Mouse (Mus musculus) gastrocnemius, postnatal 4 days (tissue): Measurements from ENCODE around the gene Cbl. TPM values are rescaled to one million over a fixed set of nuclear protein-coding genes. Genes with fewer than 3 reads are reported as not detected.
A peak's percentile ranks its signal among the peaks of the same experiment; 100 is the strongest.

Source experiments
- DNase-seq, 2 experiments: peaks; one replicate each; pipeline ENCODE4 v3.0.0; 2021 to 2022; ENCODE audit warnings: low spot score in 2 of 2, mixed read lengths in 2 of 2
- total RNA-seq, 2 experiments: library from RNA; stranded (reverse); gene quantifications; 2 replicates each; pipeline ENCODE4 v1.2.3; 2021

The Cbl gene
- total RNA-seq, 2 experiments from 2014 or later = 25.4 to 28.7 TPM

GRCm38 (mm10) chr9:44107557-44108179 is 126.2 kb downstream of the Cbl start:
- peak in 1 of 2 experiments; percentile 66 for DNase-seq

GRCm38 (mm10) chr9:44107110-44107509 is 126.7 kb downstream of the Cbl start, which contains the start of gene C1qtnf5:
C1qtnf5 (plus strand) TSS chr9:44107245.
- peak; percentile 83 to 92 for DNase-seq

GRCm38 (mm10) chr9:44106596-44106995 is 127.3 kb downstream of the Cbl start:
- no peak for DNase-seq

GRCm38 (mm10) chr9:44106182-44106581 is 127.7 kb downstream of the Cbl start:
- no peak for DNase-seq

- DNase-seq = no peak
Measured at GRCm38 (mm10) chr9:44105781-44106180, 128.1 kb downstream of the Cbl start.

GRCm38 (mm10) chr9:44104881-44105280 is 129.0 kb downstream of the Cbl start:
- DNase-seq = no peak

GRCm38 (mm10) chr9:44101490-44101889 is 132.4 kb downstream of the Cbl start, which contains the start of gene Mfrp:
Mfrp (plus strand) TSS chr9:44101729.
- DNase-seq = no peak

- DNase-seq = no peak
Measured at GRCm38 (mm10) chr9:44096536-44096935, 137.3 kb downstream of the Cbl start.

- DNase-seq = no peak
Measured at GRCm38 (mm10) chr9:44095781-44096180, 138.1 kb downstream of the Cbl start.

GRCm38 (mm10) chr9:44094737-44095136 is 139.1 kb downstream of the Cbl start:
- DNase-seq = no peak

GRCm38 (mm10) chr9:44093612-44094503 is 140.0 kb downstream of the Cbl start:
- DNase-seq = peak in 1 of 2 experiments; percentile 76

Other genes starting within 250 kb of the Cbl start
- 10 to 100 TPM; 21.7 to 33.0 TPM for gene Thy1, start 190.7 kb downstream of the Cbl start, total RNA-seq
- 100 to 1,000 TPM in 1 of 2 experiments, 10 to 100 TPM in 1; 96.7 to 121 TPM for gene Usp2, start 167.0 kb downstream of the Cbl start, total RNA-seq
- gene Mfrp, start 132.3 kb downstream of the Cbl start, total RNA-seq = not detected
- 10 to 100 TPM; 12.9 to 15.0 TPM for gene C1qtnf5, start 126.8 kb downstream of the Cbl start, total RNA-seq
- gene Gm49380, start 120.5 kb downstream of the Cbl start, total RNA-seq = under 1 TPM in 1 of 2 experiments, not detected in 1; 0.10 TPM
- 10 to 100 TPM; 22.0 to 22.9 TPM for gene Rnf26, start 120.5 kb downstream of the Cbl start, total RNA-seq
- gene Mcam, start 99.6 kb downstream of the Cbl start, total RNA-seq = 100 to 1,000 TPM; 156 to 169 TPM
- gene Ccdc153, start 6.6 kb upstream of the Cbl start, total RNA-seq = not detected
- under 1 TPM; 0.37 to 0.39 TPM for gene Pdzd3, start 17.4 kb upstream of the Cbl start, total RNA-seq
- 10 to 100 TPM; 22.7 to 23.0 TPM for gene Nlrx1, start 34.5 kb upstream of the Cbl start, total RNA-seq
- gene Abcg4, start 54.6 kb upstream of the Cbl start, total RNA-seq = 1 to 10 TPM; 1.5 TPM
- 10 to 100 TPM; 11.2 to 13.7 TPM for gene Hinfp, start 71.6 kb upstream of the Cbl start, total RNA-seq
- gene C2cd2l, start 86.2 kb upstream of the Cbl start, total RNA-seq = 10 to 100 TPM; 10.5 to 12.8 TPM
- 10 to 100 TPM; 18.4 to 18.8 TPM for gene Dpagt1, start 92.0 kb upstream of the Cbl start, total RNA-seq
- gene H2afx, start 100.6 kb upstream of the Cbl start, total RNA-seq = 10 to 100 TPM; 80.5 to 93.0 TPM
- gene Hmbs, start 110.2 kb upstream of the Cbl start, total RNA-seq = 10 to 100 TPM; 33.7 to 34.0 TPM
- gene Vps11, start 127.6 kb upstream of the Cbl start, total RNA-seq = 10 to 100 TPM; 25.4 to 27.9 TPM
- 10 to 100 TPM; 49.2 to 51.3 TPM for gene Hyou1, start 145.4 kb upstream of the Cbl start, total RNA-seq
- 10 to 100 TPM; 58.2 to 68.3 TPM for gene Slc37a4, start 162.8 kb upstream of the Cbl start, total RNA-seq
- 1,000 to 10,000 TPM; 1,491 to 1,513 TPM for gene Rps25, start 173.1 kb upstream of the Cbl start, total RNA-seq
- 10 to 100 TPM; 43.2 to 43.5 TPM for gene Trappc4, start 173.6 kb upstream of the Cbl start, total RNA-seq
- 10 to 100 TPM in 1 of 2 experiments, 1 to 10 TPM in 1; 10.0 to 17.3 TPM for gene Ccdc84, start 184.5 kb upstream of the Cbl start, total RNA-seq
- not detected for gene Foxr1, start 207.1 kb upstream of the Cbl start, total RNA-seq
- under 1 TPM; 0.69 to 0.91 TPM for gene Upk2, start 220.9 kb upstream of the Cbl start, total RNA-seq
- 100 to 1,000 TPM; 126 to 131 TPM for gene Bcl9l, start 248.8 kb upstream of the Cbl start, total RNA-seq